Mouse (Mus musculus) bone marrow macrophage, adult 2 months (primary cell): Measurements from ENCODE around the gene Dnmt3a. TPM values are rescaled to one million over a fixed set of nuclear protein-coding genes. Genes with fewer than 3 reads are reported as not detected.

Experiments
- H3K27ac ChIP-seq: 2 replicates; pipeline ENCODE4 v1.5.1; 2012; ENCODE audit warnings: low read depth, low read length; ENCODE audit not compliant: insufficient read depth
- H3K4me1 ChIP-seq: 2 replicates; pipeline ENCODE4 v1.6.1; 2012; ENCODE audit warnings: low read length; ENCODE audit not compliant: control insufficient read depth, insufficient read depth
- H3K4me3 ChIP-seq: 2 replicates; pipeline ENCODE4 v1.5.1; 2012; ENCODE audit warnings: mild to moderate bottlenecking, low read length, moderate library complexity; ENCODE audit not compliant: insufficient read depth
- CTCF ChIP-seq: IDR thresholded peaks from 2 replicates; pipeline ENCODE4 v1.5.1; 2012; ENCODE audit warnings: low read depth, mild to moderate bottlenecking, low read length, moderate library complexity
- POLR2A ChIP-seq: IDR thresholded peaks from 2 replicates; pipeline ENCODE4 v1.6.1; 2012; ENCODE audit warnings: mild to moderate bottlenecking, low read depth, low read length, borderline replicate concordance
- polyA plus RNA-seq: library from polyadenylated mRNA; stranded (reverse); fragments of >200 nt; gene quantifications from 2 replicates; pipeline ENCODE4 v1.2.4, GENCODE M21; 2012; ENCODE audit not compliant: missing spikeins, insufficient read depth, insufficient read length

The Dnmt3a gene
- polyA plus RNA-seq, 1 experiment = 53.8 TPM

DNA sequence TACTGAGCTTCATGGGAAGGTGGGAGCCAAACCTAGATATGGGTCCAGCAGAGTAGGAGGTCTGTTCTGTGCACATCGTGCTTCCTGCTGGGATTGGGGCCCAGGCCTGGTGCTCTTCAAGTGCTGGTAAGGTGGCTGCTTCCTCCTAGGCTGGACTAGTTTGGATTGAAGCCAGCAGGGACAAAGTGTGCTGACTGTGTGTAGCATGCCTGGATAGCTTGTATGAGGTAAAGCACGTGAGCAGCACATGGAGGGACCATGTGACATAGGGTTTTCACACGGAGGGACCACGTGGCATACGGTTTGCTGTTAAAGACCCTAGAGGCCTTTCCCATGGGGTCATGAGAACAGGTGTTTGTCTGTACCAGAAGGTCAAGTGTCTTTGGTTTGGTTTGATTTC, 38.5 kb downstream of the Dnmt3a start:
- no peak for TF ChIP-seq CTCF
- TF ChIP-seq POLR2A = no peak
- H3K4me3 ChIP-seq = no peak overlapping the region
- H3K4me1 ChIP-seq = peaks cover 21% of the 10 kb centered on the region
- no peak overlapping the region for H3K27ac ChIP-seq

DNA sequence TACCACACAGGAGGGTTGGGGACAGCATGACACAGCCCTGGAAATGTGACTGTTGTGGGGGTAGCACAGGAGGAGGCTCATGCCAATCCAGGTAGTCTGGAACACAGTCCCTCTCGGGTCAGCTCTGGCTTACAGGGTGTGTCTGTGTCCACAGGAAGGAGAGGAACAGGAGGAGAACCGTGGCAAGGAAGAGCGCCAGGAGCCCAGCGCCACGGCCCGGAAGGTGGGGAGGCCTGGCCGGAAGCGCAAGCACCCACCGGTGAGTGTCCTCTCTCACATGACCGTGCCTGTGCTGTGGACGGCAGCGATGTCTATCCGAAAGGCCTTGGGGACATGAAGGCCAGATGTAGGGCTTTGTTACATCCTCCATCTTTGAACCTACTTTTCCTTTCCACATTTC, 43.7 kb downstream of the Dnmt3a start:
- H3K4me1 ChIP-seq = peaks cover 23% of the 10 kb centered on the region
- no peak overlapping the region for H3K27ac ChIP-seq
- TF ChIP-seq POLR2A (no peak), CTCF (no peak)
- no peak overlapping the region for H3K4me3 ChIP-seq

DNA sequence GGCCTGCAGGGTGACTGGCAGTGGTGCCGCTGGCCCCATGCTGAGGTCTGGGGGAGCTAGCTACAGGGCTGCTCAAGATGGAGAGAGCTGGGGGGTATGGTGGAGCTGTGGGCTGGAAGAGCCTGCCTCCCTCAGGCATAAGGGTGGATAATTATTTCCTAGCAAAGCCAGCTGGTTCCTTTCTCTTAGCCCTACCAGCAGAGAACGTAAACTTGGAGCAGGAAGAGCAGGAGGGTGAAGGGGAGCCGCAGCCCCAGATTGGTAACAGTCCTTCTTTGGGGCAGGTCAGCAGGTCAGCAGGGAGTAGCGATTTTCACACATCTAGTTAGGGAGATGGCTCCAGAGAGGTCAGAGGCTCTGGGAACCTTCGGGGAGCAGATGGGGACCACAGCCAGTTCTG, 44.4 kb downstream of the Dnmt3a start:
- Histone ChIP-seq H3K4me3 (no peak overlapping the region), H3K27ac (no peak overlapping the region), H3K4me1 (peaks cover 26% of the 10 kb centered on the region)
- no peak for TF ChIP-seq POLR2A
- no peak for TF ChIP-seq CTCF

GRCm38 (mm10) chr12:3850731-3851130, 44.9 kb downstream of the Dnmt3a start:
- Histone ChIP-seq H3K27ac (no peak overlapping the region), H3K4me3 (no peak overlapping the region), H3K4me1 (peaks cover 32% of the 10 kb centered on the region)
- no peak for TF ChIP-seq POLR2A

DNA sequence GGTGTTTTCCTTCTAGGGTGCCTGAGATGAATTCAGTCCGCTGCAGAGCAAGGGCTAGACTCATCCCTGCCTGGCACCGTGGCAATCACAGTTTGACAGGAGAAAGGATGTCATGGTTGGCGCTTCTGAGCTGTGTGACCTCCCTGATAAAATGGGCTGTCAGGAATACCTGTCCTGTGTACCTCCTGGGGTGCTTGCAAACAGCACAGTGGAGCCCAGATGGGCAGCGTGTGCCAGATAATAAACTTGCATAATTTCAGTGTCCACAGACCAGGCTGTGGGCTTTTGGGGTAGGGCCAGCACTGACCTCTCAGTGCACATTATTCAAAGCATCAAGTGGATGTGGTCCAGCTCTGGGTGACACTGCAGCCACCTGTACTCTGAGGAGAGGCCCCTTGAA, 45.4 kb downstream of the Dnmt3a start:
- Histone ChIP-seq H3K27ac (no peak overlapping the region), H3K4me1 (peaks cover 33% of the 10 kb centered on the region), H3K4me3 (no peak overlapping the region)
- TF ChIP-seq POLR2A = no peak
- no peak for TF ChIP-seq CTCF

GRCm38 (mm10) chr12:3852521-3852920, 46.7 kb downstream of the Dnmt3a start:
- TF ChIP-seq POLR2A (no peak), CTCF (no peak)
- Histone ChIP-seq H3K4me3 (no peak overlapping the region), H3K4me1 (peaks cover 42% of the 10 kb centered on the region), H3K27ac (no peak overlapping the region)

- TF ChIP-seq CTCF = no peak
- TF ChIP-seq POLR2A = no peak
- Histone ChIP-seq H3K27ac (peak overlapping the region; percentile 98), H3K4me1 (peaks cover 56% of the 10 kb centered on the region), H3K4me3 (no peak overlapping the region)
Observed at GRCm38 (mm10) chr12:3854419-3854818, 48.6 kb downstream of the Dnmt3a start.

- Histone ChIP-seq H3K4me1 (peaks cover 71% of the 10 kb centered on the region), H3K27ac (peak overlapping the region; percentile 98), H3K4me3 (peak overlapping the region; percentile 48)
- TF ChIP-seq POLR2A (no peak), CTCF (no peak)
Observed at GRCm38 (mm10) chr12:3855762-3856501, 50.1 kb downstream of the Dnmt3a start.

GRCm38 (mm10) chr12:3856748-3857147, 50.9 kb downstream of the Dnmt3a start:
- Histone ChIP-seq H3K4me3 (peak overlapping the region; percentile 48), H3K4me1 (peaks cover 74% of the 10 kb centered on the region), H3K27ac (peak overlapping the region; percentile 96)
- TF ChIP-seq POLR2A = no peak
- no peak for TF ChIP-seq CTCF

- Histone ChIP-seq H3K4me1 (peaks cover 77% of the 10 kb centered on the region), H3K4me3 (no peak overlapping the region), H3K27ac (peak overlapping the region; percentile 96)
- TF ChIP-seq CTCF (no peak), POLR2A (no peak)
Observed at GRCm38 (mm10) chr12:3857231-3857630, 51.4 kb downstream of the Dnmt3a start.
